Mouse (Mus musculus): ENCODE results near the gene Add3. TPM values are rescaled to one million over a fixed set of nuclear protein-coding genes. Genes with fewer than 3 reads are reported as not detected.

Gene Add3
- total and polyA plus RNA-seq, 3 experiments = 16.3 to 18.4 (median 16.4) TPM

DNA sequence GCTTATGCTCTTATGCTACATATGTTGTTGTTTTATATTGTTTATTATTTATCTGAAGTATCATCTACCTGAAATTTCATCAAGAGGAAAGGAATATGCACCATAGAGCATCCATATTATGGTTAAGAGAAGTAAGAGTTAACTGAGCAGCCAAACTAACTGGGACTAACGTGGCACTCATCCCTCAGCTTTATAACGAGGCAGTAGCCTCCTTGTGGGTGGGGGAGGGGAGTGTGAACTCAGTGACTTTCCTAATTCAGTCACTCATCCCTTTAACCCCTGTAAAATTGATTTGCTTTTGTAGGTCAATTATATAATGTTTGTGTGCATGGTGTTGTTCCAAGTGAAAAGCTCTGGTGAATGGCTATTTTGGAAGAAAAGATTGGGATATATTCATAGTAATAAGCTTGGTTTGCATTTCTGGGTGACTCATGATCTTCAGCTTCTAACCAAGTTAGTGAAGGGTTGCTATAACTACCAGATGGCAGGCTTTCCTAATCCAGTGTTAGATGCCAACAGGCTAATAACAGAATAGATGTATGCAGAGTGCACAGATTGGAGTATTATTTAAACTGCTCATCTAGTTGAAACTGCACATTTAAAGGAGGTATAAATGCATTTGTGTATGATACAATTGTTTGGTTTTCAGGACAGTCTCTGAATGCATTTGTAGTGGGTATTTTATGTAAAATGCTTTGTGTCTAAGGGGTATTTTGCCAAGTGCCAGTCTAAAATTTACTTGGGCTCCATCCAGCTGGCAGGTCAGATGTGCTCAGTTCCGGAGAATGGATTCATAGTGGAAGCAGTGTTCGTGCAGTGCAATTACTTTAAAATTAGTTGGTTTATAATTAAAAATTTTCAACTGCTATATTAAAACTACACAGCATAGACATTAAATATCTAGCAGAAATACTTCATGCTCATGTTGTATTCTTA is 25.3 kb downstream of the Add3 start:
- H3K36me3 ChIP-seq (replicated peaks in 1 of 2; ENCODE audit: control insufficient read depth in 1 of 2, insufficient read depth in 1 of 2, low read length in 1 of 2) = peaks cover 0 to 3% of the 10 kb centered on the region in 2 experiments
- H3K4me3 ChIP-seq (replicated peaks in 1 of 3; ENCODE audit: low read depth in 2 of 3, low read length in 2 of 3, poor library complexity in 1 of 3) = no peak overlapping the region
- no peaks in the 10 kb centered on the region for H3K9me3 ChIP-seq (replicated peaks; ENCODE audit: low read length)
- H3K27me3 ChIP-seq (replicated peaks) = no peaks in the 10 kb centered on the region
- in situ Hi-C loops (cut with MboI; ENCODE audit: low pct_ligation_motif_present, low pct_unique_long_range_greater_than_20kb, low sequenced_read_pairs) (no loop called here), dilution Hi-C loops (cut with MboI; ENCODE audit: extremely low pct_ligation_motif_present, extremely low pct_unique_long_range_greater_than_20kb, low sequenced_read_pairs) (no loop called here)
- H3K27ac ChIP-seq (ENCODE audit: insufficient read depth, low read depth) = no peak overlapping the region
- peaks cover 11 to 17% of the 10 kb centered on the region in 2 experiments for H3K4me1 ChIP-seq (ENCODE audit: control insufficient read depth in 1 of 2, insufficient read depth in 2 of 2)
- TF ChIP-seq POLR2A (IDR thresholded peaks at IDR 0.05; ENCODE audit: low read depth, low read length) (no peak), GABPA (IDR thresholded peaks at IDR 0.05; ENCODE audit: insufficient replicate concordance, low read depth, low read length) (no peak), BHLHE40 (IDR thresholded peaks at IDR 0.05; ENCODE audit: low read depth, low read length) (no peak), HCFC1 (IDR thresholded peaks at IDR 0.05; ENCODE audit: low read depth, low read length) (no peak), SIN3A (IDR thresholded peaks at IDR 0.05; ENCODE audit: low read length) (no peak), USF2 (conservative IDR thresholded peaks at IDR 0.05; ENCODE audit: low read depth, low read length) (no peak), TBP (conservative IDR thresholded peaks at IDR 0.05; ENCODE audit: low read depth, low read length) (no peak), MAX (IDR thresholded peaks at IDR 0.05; ENCODE audit: low read length) (no peak), TCF12 (IDR thresholded peaks at IDR 0.05; ENCODE audit: low read depth, low read length) (no peak), MEF2A (IDR thresholded peaks at IDR 0.05; ENCODE audit: borderline replicate concordance, low read depth, low read length) (no peak), E2F4 (IDR thresholded peaks at IDR 0.05; ENCODE audit: insufficient replicate concordance, low read depth, low read length) (no peak), RCOR1 (conservative IDR thresholded peaks at IDR 0.05; ENCODE audit: low read depth, low read length) (no peak), POLR2AphosphoS2 (IDR thresholded peaks at IDR 0.05; ENCODE audit: low read depth, low read length) (no peak), ETS1 (conservative IDR thresholded peaks at IDR 0.05; ENCODE audit: low read depth, low read length) (no peak), JUND (conservative IDR thresholded peaks at IDR 0.05; ENCODE audit: low read depth, low read length) (no peak), RAD21 (IDR thresholded peaks at IDR 0.05; ENCODE audit: low read depth, low read length) (no peak)
- DNase-seq (ENCODE audit: extremely low read depth) = no peak
- no peaks in the 10 kb centered on the region for H3K79me2 ChIP-seq (replicated peaks; ENCODE audit: control insufficient read depth, extremely low read depth, insufficient read depth, poor library complexity, severe bottlenecking)
- no peak overlapping the region for H3K4me2 ChIP-seq (ENCODE audit: insufficient read depth, low read depth, poor library complexity, severe bottlenecking)
- H3K9ac ChIP-seq (ENCODE audit: insufficient read depth, low read depth) = no peak overlapping the region

- Histone ChIP-seq H3K4me1 (ENCODE audit: control insufficient read depth in 1 of 2, insufficient read depth in 2 of 2) (peaks cover 11 to 17% of the 10 kb centered on the region in 2 experiments), H3K4me3 (replicated peaks in 1 of 3; ENCODE audit: low read depth in 2 of 3, low read length in 2 of 3, poor library complexity in 1 of 3) (no peak overlapping the region), H3K79me2 (replicated peaks; ENCODE audit: control insufficient read depth, extremely low read depth, insufficient read depth, poor library complexity, severe bottlenecking) (no peaks in the 10 kb centered on the region), H3K9me3 (replicated peaks; ENCODE audit: low read length) (no peaks in the 10 kb centered on the region), H3K27me3 (replicated peaks) (no peaks in the 10 kb centered on the region), H3K4me2 (ENCODE audit: insufficient read depth, low read depth, poor library complexity, severe bottlenecking) (no peak overlapping the region), H3K27ac (ENCODE audit: insufficient read depth, low read depth) (no peak overlapping the region), H3K9ac (ENCODE audit: insufficient read depth, low read depth) (no peak overlapping the region), H3K36me3 (replicated peaks in 1 of 2; ENCODE audit: control insufficient read depth in 1 of 2, insufficient read depth in 1 of 2, low read length in 1 of 2) (peaks cover 0 to 5% of the 10 kb centered on the region in 2 experiments)
- in situ Hi-C loops (cut with MboI; ENCODE audit: low pct_ligation_motif_present, low pct_unique_long_range_greater_than_20kb, low sequenced_read_pairs) = no loop called here
- DNase-seq (ENCODE audit: extremely low read depth) = no peak
- TF ChIP-seq ELF1 (IDR thresholded peaks at IDR 0.05; ENCODE audit: low read depth, low read length) (no peak), KAT2A (IDR thresholded peaks at IDR 0.05; ENCODE audit: insufficient replicate concordance, low read length) (no peak)
- dilution Hi-C loops (cut with MboI; ENCODE audit: extremely low pct_ligation_motif_present, extremely low pct_unique_long_range_greater_than_20kb, low sequenced_read_pairs) = no loop called here
These were observed 26.1 kb downstream of the Add3 start for GRCm38 (mm10) chr19:53166367-53166766.
